Mouse (Mus musculus) ES-E14 (cell line): ENCODE measurements around the gene Ust. TPM values are rescaled to one million over a fixed set of nuclear protein-coding genes. Genes with fewer than 3 reads are reported as not detected.

ENCODE experiments used
- DNase-seq: peaks from one replicate; pipeline ENCODE4 v3.0.0-alpha.2; 2013; ENCODE audit warnings: low read depth, low spot score
- H3K27ac ChIP-seq: 2 replicates; pipeline ENCODE4 v1.5.1; 2012; ENCODE audit warnings: low read depth, mild to moderate bottlenecking, low read length, moderate library complexity, mixed read lengths; ENCODE audit not compliant: poor library complexity, insufficient read depth, severe bottlenecking
- H3K36me3 ChIP-seq: 2 replicates; pipeline ENCODE4 v1.6.1; 2012; ENCODE audit warnings: mild to moderate bottlenecking, low read length, moderate library complexity, mixed read lengths; ENCODE audit not compliant: control insufficient read depth, poor library complexity, insufficient read depth, severe bottlenecking
- H3K4me1 ChIP-seq, 2 experiments: fragments of 150-350 bp in 1 of 2; sonication (generic) in 1 of 2; 2 replicates each; pipeline ENCODE4 v1.6.1; 2012; ENCODE audit warnings: low read length in 2 of 2, mild to moderate bottlenecking in 1 of 2, mixed read lengths in 1 of 2; ENCODE audit not compliant: control insufficient read depth in 2 of 2, insufficient read depth in 2 of 2, poor library complexity in 1 of 2
- H3K4me3 ChIP-seq, 2 experiments: fragments of 150-350 bp in 1 of 2; sonication (generic) in 1 of 2; 2 replicates each; pipeline ENCODE4 v1.5.1; 2012; ENCODE audit warnings: low read length in 2 of 2, low read depth in 1 of 2, mild to moderate bottlenecking in 1 of 2, mixed read lengths in 1 of 2; ENCODE audit not compliant: insufficient read depth in 1 of 2, poor library complexity in 1 of 2, severe bottlenecking in 1 of 2
- H3K9ac ChIP-seq: 2 replicates; pipeline ENCODE4 v1.6.1; 2012; ENCODE audit warnings: low read depth, mild to moderate bottlenecking, low read length, mixed read lengths; ENCODE audit not compliant: poor library complexity, insufficient read depth, severe bottlenecking
- H3K9me3 ChIP-seq: fragments of 150-350 bp; sonication (generic); 2 replicates; pipeline ENCODE4 v1.6.1; 2012; ENCODE audit warnings: low read depth, mild to moderate bottlenecking, low read length; ENCODE audit not compliant: control insufficient read depth, insufficient read depth
- CHD2 ChIP-seq: IDR thresholded peaks from 2 replicates; pipeline ENCODE4 v1.6.1; 2014; ENCODE audit warnings: mild to moderate bottlenecking, low read depth, low read length, inconsistent platforms
- HCFC1 ChIP-seq: IDR thresholded peaks from 2 replicates; pipeline ENCODE4 v1.6.1; 2012; ENCODE audit warnings: low read length, inconsistent platforms, borderline replicate concordance; ENCODE audit not compliant: insufficient read depth
- MAFK ChIP-seq: IDR thresholded peaks from 2 replicates; pipeline ENCODE4 v1.6.1; 2014; ENCODE audit warnings: mild to moderate bottlenecking, low read depth, low read length, inconsistent platforms; ENCODE audit not compliant: insufficient read depth
- ZC3H11A ChIP-seq: IDR thresholded peaks from 2 replicates; pipeline ENCODE4 v1.6.1; 2012; ENCODE audit warnings: low read depth, mild to moderate bottlenecking, inconsistent platforms, low read length, borderline replicate concordance
- ZNF384 ChIP-seq: IDR thresholded peaks from 2 replicates; pipeline ENCODE4 v1.6.1; 2012; ENCODE audit warnings: low read depth, low read length, inconsistent platforms
- in situ Hi-C, 2 experiments: fragments of 600-800 bp; cut with MboI; formaldehyde crosslinking; loops; one replicate each; pipeline ENCODE4 v1.15.1; 2025; ENCODE audit warnings: low sequenced_read_pairs in 2 of 2, inconsistent platforms in 1 of 2; ENCODE audit not compliant: unreplicated experiment in 2 of 2
- total RNA-seq: library from RNA; depleted of rRNA; stranded (reverse); fragments of 300-350 nt; gene quantifications from 2 replicates; pipeline ENCODE4 v1.2.3, GENCODE M21; 2012

Ust gene
- total RNA-seq, 1 experiment = 4.9 TPM

GRCm38 (mm10) chr10:8428787-8429778 lies 89.5 kb downstream of the Ust start:
- in situ Hi-C loops = no loop called here
- no peak for DNase-seq
- no peaks in the 10 kb centered on the region for H3K36me3 ChIP-seq
- H3K4me3 ChIP-seq = no peak overlapping the region
- no peak overlapping the region for H3K27ac ChIP-seq
- no peaks in the 10 kb centered on the region for H3K9me3 ChIP-seq
- no peak overlapping the region for H3K9ac ChIP-seq
- H3K4me1 ChIP-seq = 0 out of 4 replicates have a peak, but pooled peaks cover 0 to 2% of the 10 kb centered on the region in 2 experiments
- no peak for TF ChIP-seq ZNF384
- TF ChIP-seq ZC3H11A = no peak
- no peak for TF ChIP-seq MAFK
- TF ChIP-seq CHD2 = no peak
- no peak for TF ChIP-seq HCFC1

GRCm38 (mm10) chr10:8427671-8428364 lies 90.8 kb downstream of the Ust start:
- H3K4me3 ChIP-seq = no peak overlapping the region
- no peak for DNase-seq
- H3K36me3 ChIP-seq = no peaks in the 10 kb centered on the region
- in situ Hi-C loops = no loop called here
- H3K27ac ChIP-seq = no peak overlapping the region
- no peak overlapping the region for H3K9ac ChIP-seq
- no peaks in the 10 kb centered on the region for H3K9me3 ChIP-seq
- TF ChIP-seq HCFC1 (no peak), ZNF384 (no peak), CHD2 (no peak), ZC3H11A (no peak), MAFK (no peak)
- H3K4me1 ChIP-seq = 0 out of 4 replicates have a peak, but pooled peaks cover 0 to 2% of the 10 kb centered on the region in 2 experiments

GRCm38 (mm10) chr10:8419496-8420009 lies 99.1 kb downstream of the Ust start:
- H3K9me3 ChIP-seq = no peaks in the 10 kb centered on the region
- DNase-seq = no peak
- TF ChIP-seq CHD2 = no peak
- no peaks in the 10 kb centered on the region for H3K36me3 ChIP-seq
- no peaks in the 10 kb centered on the region; a peak in 1 of 4 replicates for H3K4me1 ChIP-seq
- no peak overlapping the region for H3K9ac ChIP-seq
- in situ Hi-C loops = no loop called here
- H3K27ac ChIP-seq = no peak overlapping the region
- no peak overlapping the region for H3K4me3 ChIP-seq

- in situ Hi-C loops = no loop called here
- H3K9ac ChIP-seq = no peak overlapping the region
- no peak overlapping the region for H3K27ac ChIP-seq
- DNase-seq = no peak
- no peaks in the 10 kb centered on the region; a peak in 1 of 4 replicates for H3K4me1 ChIP-seq
- TF ChIP-seq CHD2 (no peak), ZC3H11A (no peak), ZNF384 (no peak), HCFC1 (no peak), MAFK (no peak)
- no peaks in the 10 kb centered on the region for H3K36me3 ChIP-seq
- H3K9me3 ChIP-seq = no peaks in the 10 kb centered on the region
- H3K4me3 ChIP-seq = no peak overlapping the region
These were observed 103.2 kb downstream of the Ust start for GRCm38 (mm10) chr10:8415474-8415873.
